Mouse (Mus musculus) myocyte (in vitro differentiated cells): ENCODE results near the gene Sf3b3. TPM values are rescaled to one million over a fixed set of nuclear protein-coding genes. Genes with fewer than 3 reads are reported as not detected.
A peak's percentile ranks its signal among the peaks of the same experiment; 100 is the strongest.

Source experiments
- H3K27me3 ChIP-seq: one replicate; pipeline ENCODE4 v1.6.1; 2011; ENCODE audit not compliant: control insufficient read depth, insufficient read depth, insufficient read length
- H3K36me3 ChIP-seq: one replicate; pipeline ENCODE4 v1.6.1; 2011; ENCODE audit not compliant: control insufficient read depth, insufficient read depth
- H3K4me2 ChIP-seq: one replicate; pipeline ENCODE4 v1.6.1; 2011; ENCODE audit warnings: low read depth, control low read depth
- H3K4me3 ChIP-seq: one replicate; pipeline ENCODE4 v1.5.1; 2011; ENCODE audit warnings: mild to moderate bottlenecking, control low read depth, moderate library complexity
- H3K79me2 ChIP-seq: one replicate; pipeline ENCODE4 v1.6.1; 2011; ENCODE audit not compliant: control insufficient read depth, insufficient read depth
- H3ac ChIP-seq: one replicate; pipeline ENCODE4 v1.6.1; 2011; ENCODE audit not compliant: control insufficient read depth, insufficient read length
- CEBPB ChIP-seq: IDR thresholded peaks from 2 replicates; pipeline ENCODE4 v1.6.1; 2011; ENCODE audit warnings: mild to moderate bottlenecking, moderate library complexity; ENCODE audit not compliant: poor library complexity, insufficient read depth, severe bottlenecking
- E2F4 ChIP-seq: IDR thresholded peaks from one replicate; pipeline ENCODE4 v1.6.1; 2011; ENCODE audit warnings: mild to moderate bottlenecking, control low read depth, moderate library complexity; ENCODE audit not compliant: insufficient read depth
- MAX ChIP-seq: IDR thresholded peaks from one replicate; pipeline ENCODE4 v1.6.1; 2011; ENCODE audit warnings: low read depth, mild to moderate bottlenecking, control low read depth
- MYOD1 ChIP-seq, 3 experiments: IDR thresholded peaks; one replicate each; pipeline ENCODE4 v1.6.1; 2011; ENCODE audit warnings: control low read depth in 2 of 3, low read depth in 2 of 3, mild to moderate bottlenecking in 2 of 3, moderate library complexity in 1 of 3; ENCODE audit not compliant: insufficient read length in 2 of 3, control insufficient read depth in 1 of 3
- MYOG ChIP-seq, 3 experiments: IDR thresholded peaks; one replicate each; pipeline ENCODE4 v1.6.1; 2011; ENCODE audit warnings: control low read depth in 2 of 3, low read depth in 2 of 3, mild to moderate bottlenecking in 2 of 3; ENCODE audit not compliant: insufficient read length in 2 of 3, control insufficient read depth in 1 of 3, insufficient read depth in 1 of 3
- POLR2A ChIP-seq: IDR thresholded peaks from one replicate; pipeline ENCODE4 v1.6.1; 2011; ENCODE audit warnings: low read depth, mild to moderate bottlenecking, control low read depth, moderate library complexity; ENCODE audit not compliant: insufficient read length
- POLR2AphosphoS2 ChIP-seq: IDR thresholded peaks from one replicate; pipeline ENCODE4 v1.6.1; 2011; ENCODE audit warnings: low read depth, control low read depth; ENCODE audit not compliant: insufficient read length
- REST ChIP-seq: IDR thresholded peaks from one replicate; pipeline ENCODE4 v1.6.1; 2011; ENCODE audit warnings: mild to moderate bottlenecking, control low read depth, moderate library complexity; ENCODE audit not compliant: insufficient read depth, insufficient read length
- SRF ChIP-seq: IDR thresholded peaks from one replicate; pipeline ENCODE4 v1.6.1; 2011; ENCODE audit warnings: low read depth; ENCODE audit not compliant: control insufficient read depth, insufficient read length
- TCF12 ChIP-seq: IDR thresholded peaks from one replicate; pipeline ENCODE4 v1.6.1; 2011; ENCODE audit warnings: mild to moderate bottlenecking, control low read depth; ENCODE audit not compliant: poor library complexity, insufficient read depth, severe bottlenecking
- TCF3 ChIP-seq: IDR thresholded peaks from one replicate; pipeline ENCODE4 v1.6.1; 2011; ENCODE audit warnings: low read depth, control low read depth; ENCODE audit not compliant: insufficient read length
- USF1 ChIP-seq: IDR thresholded peaks from one replicate; pipeline ENCODE4 v1.6.1; 2011; ENCODE audit warnings: low read depth, mild to moderate bottlenecking, control low read depth, moderate library complexity
- polyA plus RNA-seq: library from polyadenylated mRNA; unstranded; fragments of >200 nt; fragmentation: generic; extraction: Trizol; gene quantifications from one replicate; pipeline ENCODE4 v1.2.1, GENCODE M21; 2012; ENCODE audit warnings: missing spikeins

The Sf3b3 gene
- polyA plus RNA-seq, 1 experiment: 47.7 TPM

- Histone ChIP-seq H3ac (no peak overlapping the region), H3K79me2 (no peaks in the 10 kb centered on the region), H3K36me3 (peaks cover 2% of the 10 kb centered on the region), H3K27me3 (no peaks in the 10 kb centered on the region), H3K4me3 (no peak overlapping the region), H3K4me2 (no peak overlapping the region)
- no peak for TF ChIP-seq REST
- no peak for TF ChIP-seq CEBPB
- no peak for TF ChIP-seq E2F4
- TF ChIP-seq SRF: no peak
- TF ChIP-seq TCF3: no peak
- TF ChIP-seq MYOD1 (IDR thresholded peaks at IDR 0.05; ENCODE audit: control insufficient read depth in 1 of 3, insufficient read length in 2 of 3, low read depth in 2 of 3): no peak
- TF ChIP-seq MYOG (IDR thresholded peaks at IDR 0.05; ENCODE audit: control insufficient read depth in 1 of 3, insufficient read depth in 1 of 3, insufficient read length in 2 of 3, low read depth in 2 of 3): no peak
- TF ChIP-seq MAX: no peak
- no peak for TF ChIP-seq TCF12
- no peak for TF ChIP-seq POLR2A
Measured at GRCm38 (mm10) chr8:110803856-110804255, 42.7 kb downstream of the Sf3b3 start.

DNA sequence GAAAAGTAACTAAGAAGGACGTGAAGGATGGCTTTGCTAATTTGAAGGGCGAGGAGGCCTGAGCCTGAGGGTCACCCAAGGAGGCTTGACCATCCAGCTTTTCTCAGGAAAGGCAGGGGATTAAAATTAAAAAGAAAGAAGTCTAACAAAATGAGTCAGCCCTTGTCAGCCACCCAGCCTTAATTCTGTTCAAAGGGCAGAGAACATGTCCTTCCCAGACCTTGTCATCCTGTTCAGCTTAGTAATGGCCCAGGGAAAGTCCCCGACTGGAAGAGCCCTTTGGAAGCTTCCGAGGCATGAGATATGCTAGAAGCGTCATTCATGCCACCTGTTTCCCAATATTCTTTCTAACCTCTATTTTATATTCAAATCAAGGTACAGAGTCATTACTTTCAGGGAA, 43.6 kb downstream of the Sf3b3 start:
- Histone ChIP-seq H3K79me2 (no peaks in the 10 kb centered on the region), H3K4me3 (no peak overlapping the region), H3K36me3 (no peaks in the 10 kb centered on the region), H3ac (no peak overlapping the region), H3K4me2 (no peak overlapping the region), H3K27me3 (no peaks in the 10 kb centered on the region)
- TF ChIP-seq TCF3 (no peak), TCF12 (no peak), MYOG (IDR thresholded peaks at IDR 0.05; ENCODE audit: control insufficient read depth in 1 of 3, insufficient read depth in 1 of 3, insufficient read length in 2 of 3, low read depth in 2 of 3) (no peak), SRF (no peak), MAX (no peak)

GRCm38 (mm10) chr8:110797086-110797485, 49.5 kb downstream of the Sf3b3 start:
- Histone ChIP-seq H3K4me2 (no peak overlapping the region), H3K79me2 (no peaks in the 10 kb centered on the region), H3K27me3 (no peaks in the 10 kb centered on the region), H3K4me3 (no peak overlapping the region), H3K36me3 (no peaks in the 10 kb centered on the region), H3ac (no peak overlapping the region)
- peak in 2 of 3 experiments; percentile 33 to 65 for TF ChIP-seq MYOG (IDR thresholded peaks at IDR 0.05; ENCODE audit: control insufficient read depth in 1 of 3, insufficient read depth in 1 of 3, insufficient read length in 2 of 3, low read depth in 2 of 3)
- TF ChIP-seq MYOD1 (IDR thresholded peaks at IDR 0.05; ENCODE audit: control insufficient read depth in 1 of 3, insufficient read length in 2 of 3, low read depth in 2 of 3): peak in 1 of 3 experiments; percentile 37
- TF ChIP-seq MAX: no peak

DNA sequence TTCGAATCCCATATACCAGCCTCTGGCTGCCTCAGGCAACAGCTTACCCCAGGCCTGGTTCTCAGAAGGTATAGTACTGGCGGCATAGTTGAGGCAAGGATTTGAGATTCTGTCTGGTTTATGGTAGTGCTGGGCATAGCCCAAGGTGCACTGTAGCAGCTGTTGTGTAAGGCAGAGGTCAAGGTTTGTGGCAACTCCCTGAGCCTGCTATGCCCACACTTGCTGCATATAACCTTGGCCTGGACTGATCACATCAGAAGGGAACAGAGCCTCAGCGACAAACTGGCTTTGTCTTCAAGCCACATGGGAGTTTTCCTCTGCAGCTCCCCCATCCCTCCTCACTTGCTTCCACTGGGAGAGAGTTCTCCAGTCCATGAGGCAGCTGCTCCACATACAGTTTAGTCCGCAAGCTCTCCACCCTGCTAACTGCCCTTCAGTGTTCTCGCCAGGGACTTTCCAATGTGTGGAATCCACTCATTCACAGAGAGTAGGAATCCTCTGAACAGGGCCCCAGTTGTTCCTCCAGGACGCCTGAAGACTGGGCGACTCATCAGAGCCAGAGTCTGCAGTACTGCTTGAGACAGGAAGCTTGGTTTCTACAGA, 52.1 kb downstream of the Sf3b3 start:
- H3K79me2 ChIP-seq: no peaks in the 10 kb centered on the region
- no peaks in the 10 kb centered on the region for H3K27me3 ChIP-seq
- H3K4me3 ChIP-seq: no peak overlapping the region
- H3K4me2 ChIP-seq: peak overlapping the region; percentile 75
- TF ChIP-seq MYOG (IDR thresholded peaks at IDR 0.05; ENCODE audit: control insufficient read depth in 1 of 3, insufficient read depth in 1 of 3, insufficient read length in 2 of 3, low read depth in 2 of 3) (peak; percentile 22 to 57 (median 37)), E2F4 (no peak), MYOD1 (IDR thresholded peaks at IDR 0.05; ENCODE audit: control insufficient read depth in 1 of 3, insufficient read length in 2 of 3, low read depth in 2 of 3) (peak in 2 of 3 experiments; percentile 28 to 68), TCF12 (no peak)
- H3ac ChIP-seq: no peak overlapping the region
- H3K36me3 ChIP-seq: no peaks in the 10 kb centered on the region

GRCm38 (mm10) chr8:110793936-110794335, 52.7 kb downstream of the Sf3b3 start:
- H3K4me3 ChIP-seq: peak overlapping the region; percentile 26
- no peaks in the 10 kb centered on the region for H3K27me3 ChIP-seq
- H3K36me3 ChIP-seq: no peaks in the 10 kb centered on the region
- no peak overlapping the region for H3ac ChIP-seq
- TF ChIP-seq TCF3 (no peak), MYOG (IDR thresholded peaks at IDR 0.05; ENCODE audit: control insufficient read depth in 1 of 3, insufficient read depth in 1 of 3, insufficient read length in 2 of 3, low read depth in 2 of 3) (peak in 1 of 3 experiments; percentile 83), CEBPB (no peak), E2F4 (no peak), REST (no peak), POLR2A (peak; percentile 22), MAX (no peak), USF1 (no peak), MYOD1 (IDR thresholded peaks at IDR 0.05; ENCODE audit: control insufficient read depth in 1 of 3, insufficient read length in 2 of 3, low read depth in 2 of 3) (peak in 2 of 3 experiments; percentile 81 to 91), POLR2AphosphoS2 (no peak), TCF12 (no peak), SRF (no peak)
- no peaks in the 10 kb centered on the region for H3K79me2 ChIP-seq
- peak overlapping the region; percentile 75 for H3K4me2 ChIP-seq
